In the genomic region with DNA sequence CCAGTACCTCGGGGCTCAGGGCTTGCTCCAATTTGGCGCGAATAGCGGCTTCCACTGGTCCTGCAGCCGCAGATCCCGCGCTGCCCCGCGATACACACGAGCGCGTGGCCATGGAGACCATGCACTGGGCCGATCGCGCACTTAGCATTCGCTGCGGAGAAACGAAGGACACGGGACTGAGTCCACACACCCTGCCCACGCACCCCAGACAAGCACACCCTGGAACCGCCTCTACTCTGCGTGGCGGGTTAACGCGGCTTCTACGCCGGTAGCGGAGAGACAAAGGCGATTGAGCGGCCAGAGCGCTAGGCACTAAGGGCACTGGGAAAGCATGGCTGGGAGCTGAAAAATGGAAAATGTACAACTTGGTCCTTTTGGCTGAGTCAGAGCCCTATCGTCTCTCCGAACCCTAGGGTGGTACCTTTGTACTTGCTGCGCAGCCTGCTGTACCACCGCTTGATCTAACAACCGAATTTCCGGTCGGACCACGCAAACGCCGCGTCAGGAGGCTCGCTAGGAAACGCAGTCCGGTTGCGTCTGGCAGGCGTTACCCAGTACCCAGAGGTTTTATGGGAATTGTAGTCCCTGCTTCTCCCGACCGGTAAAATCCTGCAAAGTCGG, we compare ENCODE assay signal across 8 mouse cellular contexts. TPM values are rescaled to one million over a fixed set of nuclear protein-coding genes. Genes with fewer than 3 reads are reported as not detected.
A peak's percentile ranks its signal among the peaks of the same experiment; 100 is the strongest.
DNase-seq lines count a peak whose midpoint lies in the region; ATAC-seq lines count a peak whose summit lies in the region.

No protein-coding gene starts in this region.

- ATAC-seq in hindbrain, embryonic 16.5 days = peak; percentile 95

- peak overlapping the region; percentile 74 for H3K4me3 ChIP-seq in hindbrain, embryonic 16.5 days (ENCODE audit: low read length)

- H3K9ac ChIP-seq in hindbrain, embryonic 16.5 days (ENCODE audit: low read depth, low read length) = peak overlapping the region; percentile 88

- no peaks in the 10 kb centered on the region for H3K27me3 ChIP-seq in hindbrain, embryonic 16.5 days (replicated peaks; ENCODE audit: control insufficient read depth, insufficient read depth, low read length)

- H3K27ac ChIP-seq in hindbrain, embryonic 16.5 days (ENCODE audit: low read depth, low read length) = peak overlapping the region; percentile 96

- H3K9me3 ChIP-seq in hindbrain, embryonic 16.5 days (ENCODE audit: control insufficient read depth, low read length) = no peaks in the 10 kb centered on the region

- DNase-seq in ZHBTc4 (ENCODE audit: low read depth, low spot score) = peak; percentile 93
- peak; percentile 53 to 83 for DNase-seq in cerebellum, postnatal 4 days (ENCODE audit: low spot score in 2 of 2)
- peak; percentile 92 to 95 for DNase-seq in frontal cortex, postnatal 36 days (ENCODE audit: low spot score in 2 of 2)
- peak; percentile 86 for DNase-seq in left cerebral cortex, adult 11 months (ENCODE audit: low spot score)
- peak; percentile 94 for DNase-seq in lung, postnatal 36 days
- peak; percentile 92 for DNase-seq in retina, postnatal 1 day
- DNase-seq in urinary bladder, adult 18-20 months (ENCODE audit: low spot score in 2 of 2) = peak; percentile 75 to 85

- peaks cover 11% of the 10 kb centered on the region for H3K4me1 ChIP-seq in hindbrain, embryonic 16.5 days (ENCODE audit: control insufficient read depth, insufficient read depth, low read depth, low read length)

- peak overlapping the region; percentile 95 for H3K4me2 ChIP-seq in hindbrain, embryonic 16.5 days (ENCODE audit: low read length)

- H3K36me3 ChIP-seq in hindbrain, embryonic 16.5 days (ENCODE audit: control insufficient read depth, insufficient read depth, low read length) = peaks cover 16% of the 10 kb centered on the region

- WGBS in hindbrain, embryonic 16.5 days = under 1% methylated on average over 50 of the region's 50 CpGs

RNA-seq across cellular contexts. Expression of gene Sv2a, which starts 16.3 kb away (rescaled TPM):
- 135 TPM in 2 replicates for polyA plus RNA-seq in hindbrain, embryonic 16.5 days (2015; fragmentation: Nextera tagmentation; extraction: Ambion mirVana)

RNA-seq across cellular contexts. Expression of gene Bola1, which starts 22.3 kb away (rescaled TPM):
- polyA plus RNA-seq in hindbrain, embryonic 16.5 days (2015; fragmentation: Nextera tagmentation; extraction: Ambion mirVana) = 52.7 and 57.2 TPM in 2 replicates

RNA-seq across cellular contexts. Expression of gene Hist2h2ab, which starts 22.4 kb away (rescaled TPM):
- polyA plus RNA-seq in hindbrain, embryonic 16.5 days (2015; fragmentation: Nextera tagmentation; extraction: Ambion mirVana) = not detected in 2 replicates

RNA-seq across cellular contexts. Expression of gene Hist2h2ac, which starts 23.4 kb away (rescaled TPM):
- polyA plus RNA-seq in hindbrain, embryonic 16.5 days (2015; fragmentation: Nextera tagmentation; extraction: Ambion mirVana) = 1.3 TPM in 1 of 2 replicates, not detected in the other

RNA-seq across cellular contexts. Expression of gene Hist2h2be, which starts 23.7 kb away (rescaled TPM):
- 4.9 and 5.5 TPM in 2 replicates for polyA plus RNA-seq in hindbrain, embryonic 16.5 days (2015; fragmentation: Nextera tagmentation; extraction: Ambion mirVana)

Comparison
In these comparisons a context has a peak if more than half of its experiments do, and no peak if none do; other contexts are left out.
1. Peak in every context shown above with its lines: DNase-seq, ATAC-seq, H3K4me3 ChIP-seq and H3K27ac ChIP-seq.